Mouse (Mus musculus): ENCODE results near the gene Amz2.

DNA sequence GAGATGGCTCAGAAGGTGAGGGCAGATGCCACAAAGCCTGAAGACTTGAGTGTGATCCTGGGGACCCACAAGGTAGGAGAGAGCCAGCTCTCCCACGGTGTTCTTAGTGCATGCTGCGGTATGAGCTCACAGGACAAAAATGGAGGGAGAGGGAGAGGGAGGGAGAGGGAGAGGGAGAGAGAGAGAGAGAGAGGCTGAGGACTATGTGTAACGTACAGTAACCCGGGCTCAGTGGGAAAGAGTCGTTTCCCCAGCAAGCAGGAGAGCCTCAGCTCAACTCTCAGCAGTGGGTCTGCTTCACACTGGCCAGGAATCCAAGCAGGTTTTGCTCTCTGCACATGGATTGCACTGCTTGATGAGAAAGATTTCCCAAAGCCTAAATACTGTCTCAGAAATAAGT is 13.5 kb downstream of the Amz2 start:
- TF ChIP-seq CTCF (IDR thresholded peaks at IDR 0.05; ENCODE audit: low read depth, low read length) (no peak), GATA1 (IDR thresholded peaks at IDR 0.05; ENCODE audit: borderline replicate concordance, low read length) (no peak), POLR2AphosphoS5 (IDR thresholded peaks at IDR 0.05; ENCODE audit: insufficient replicate concordance, low read depth, low read length) (no peak), TAL1 (conservative IDR thresholded peaks at IDR 0.05; ENCODE audit: low read depth, low read length) (no peak), GATA2 (IDR thresholded peaks at IDR 0.05; ENCODE audit: borderline replicate concordance, low read depth, low read length) (no peak)
